Mouse (Mus musculus) common myeloid progenitor, adult 5-6 weeks (primary cell): ENCODE measurements at regions not wholly inside any gene's neighbourhood (a gene's known extent, or its start where the extent isn't known, plus 50 kb on each side); places are given as distances from the start of the nearest gene placed in this dataset.

Experiments used
- ATAC-seq: replicated peaks from 2 replicates; pipeline ENCODE4 v1.8.0; 2016; ENCODE audit warnings: low read depth, mild to moderate bottlenecking, moderate TSS enrichment, inconsistent platforms; ENCODE audit not compliant: poor library complexity, severe bottlenecking

GRCm38 (mm10) chr1:92699048-92699447, 50.4 kb upstream of the Otos start:
- ATAC-seq = peak; percentile 87

DNA sequence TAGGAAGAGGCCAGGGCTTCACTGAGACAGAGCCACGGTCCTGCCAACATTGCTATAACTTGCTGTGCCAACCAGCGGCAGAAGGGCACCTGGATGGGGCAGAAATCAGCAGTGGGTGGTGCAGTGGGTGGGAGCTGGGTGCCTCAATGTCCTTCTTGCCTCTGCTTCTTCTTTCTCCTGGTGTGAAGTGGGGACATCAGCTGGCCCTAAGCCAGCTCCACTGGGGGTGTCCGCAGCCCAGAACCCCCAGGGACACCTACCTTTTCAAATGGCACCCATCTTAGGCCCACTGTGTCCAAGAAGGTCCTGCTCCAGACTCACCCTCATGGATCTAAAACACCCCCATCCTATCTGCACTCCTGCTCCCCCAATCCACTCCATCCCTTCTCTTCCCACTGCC, 49.9 kb upstream of the Otos start:
- ATAC-seq = no peak
